Mouse (Mus musculus) frontal cortex, postnatal 36 days (tissue): Measurements from ENCODE around the gene Ndufs1.
"Not testable (repeated sequence)": the region's sequence is repeated elsewhere in the genome, so short reads cannot be mapped to it uniquely, and the experiment has no call there.

Source experiments
- DNase-seq, 2 experiments: peaks; one replicate each; pipeline ENCODE4 v3.0.0; 2022; ENCODE audit warnings: low spot score in 2 of 2

Gene Ndufs1

GRCm38 (mm10) chr1:63182636-63183270 lies 6.1 kb upstream of the Ndufs1 start:
- DNase-seq: peak; percentile 64 to 82

DNA sequence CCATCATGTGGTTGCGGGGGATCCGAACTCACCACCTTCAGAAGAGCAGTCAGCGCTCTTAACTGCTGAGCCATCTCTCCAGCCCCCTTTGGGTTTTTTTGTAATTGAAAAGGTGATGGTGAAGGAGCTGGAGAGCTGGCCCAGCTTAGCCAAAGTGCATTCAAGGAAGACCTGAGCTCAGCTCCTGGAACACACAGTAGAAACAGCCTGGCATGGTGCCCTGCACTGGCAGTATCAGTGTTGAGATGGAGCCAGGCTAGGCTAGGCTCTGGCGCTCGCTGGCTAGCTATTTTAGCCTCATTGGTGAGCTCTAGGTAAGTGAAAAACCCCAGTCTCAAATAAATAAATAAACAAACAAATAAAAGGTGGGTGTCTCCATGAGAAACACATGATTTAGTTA lies 5.6 kb upstream of the Ndufs1 start:
- DNase-seq: peak; percentile 21 to 28

DNA sequence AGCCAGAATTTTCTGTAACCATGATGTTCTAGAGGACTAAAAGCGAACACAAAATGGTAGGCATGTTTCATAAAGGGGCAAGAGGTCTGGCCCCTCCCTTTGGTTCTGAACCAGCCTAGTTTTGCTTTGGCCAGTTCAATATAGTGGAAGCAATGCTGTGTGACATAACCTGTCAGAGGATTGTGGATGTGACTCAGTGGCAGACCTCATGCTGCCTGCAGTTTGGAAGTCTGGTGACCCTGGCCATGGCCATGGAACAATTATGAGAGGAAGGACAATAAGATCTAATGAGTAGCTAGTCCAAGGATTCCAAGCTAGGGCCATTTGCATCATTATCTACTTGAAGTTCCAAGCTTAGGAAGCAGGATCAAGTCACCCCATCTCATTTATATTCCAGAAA lies 4.8 kb upstream of the Ndufs1 start:
- DNase-seq: no peak

- peak; percentile 86 to 94 for DNase-seq
Observed at GRCm38 (mm10) chr1:63181019-63181418, 4.4 kb upstream of the Ndufs1 start.

- not testable (repeated sequence) for DNase-seq
Observed at GRCm38 (mm10) chr1:63180575-63180974, 3.9 kb upstream of the Ndufs1 start.

DNA sequence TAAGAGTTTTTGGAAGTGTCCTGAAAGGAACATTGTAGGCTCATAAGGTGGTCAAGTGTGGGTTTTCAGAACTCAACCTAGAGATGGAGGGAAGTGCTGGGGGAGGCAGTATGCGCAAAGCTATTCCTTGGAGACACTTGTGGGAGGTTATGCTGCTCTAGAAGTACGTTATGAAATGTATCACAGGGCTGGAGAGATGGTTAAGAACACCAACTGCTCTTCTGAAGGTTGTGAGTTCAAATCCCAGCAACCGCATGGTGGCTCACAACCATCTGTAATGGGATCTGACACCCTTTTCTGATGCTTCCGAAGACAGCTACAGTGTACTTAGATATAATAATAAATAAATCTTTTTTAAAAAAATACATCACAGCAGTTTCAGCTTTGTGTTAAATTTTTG lies 3.5 kb upstream of the Ndufs1 start:
- DNase-seq: no peak

DNA sequence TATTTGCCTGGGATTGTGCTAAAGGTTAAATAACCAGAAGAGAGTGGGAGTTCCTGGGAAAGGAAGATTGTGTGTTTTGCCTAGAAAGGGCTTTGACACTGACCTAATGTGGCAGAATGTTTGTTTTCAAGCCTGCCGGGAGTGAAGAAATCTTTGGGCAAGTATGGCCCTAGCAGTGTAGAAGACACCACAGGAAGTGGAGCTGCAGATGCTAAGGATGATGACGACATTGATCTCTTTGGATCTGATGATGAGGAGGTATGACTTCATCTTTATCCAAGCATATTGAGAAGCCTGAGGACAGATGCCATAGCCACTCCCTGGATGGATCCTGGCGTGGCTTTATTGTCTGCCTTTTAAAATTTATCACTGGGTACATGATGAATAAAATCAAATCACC lies 1.7 kb upstream of the Ndufs1 start:
- DNase-seq: no peak

DNA sequence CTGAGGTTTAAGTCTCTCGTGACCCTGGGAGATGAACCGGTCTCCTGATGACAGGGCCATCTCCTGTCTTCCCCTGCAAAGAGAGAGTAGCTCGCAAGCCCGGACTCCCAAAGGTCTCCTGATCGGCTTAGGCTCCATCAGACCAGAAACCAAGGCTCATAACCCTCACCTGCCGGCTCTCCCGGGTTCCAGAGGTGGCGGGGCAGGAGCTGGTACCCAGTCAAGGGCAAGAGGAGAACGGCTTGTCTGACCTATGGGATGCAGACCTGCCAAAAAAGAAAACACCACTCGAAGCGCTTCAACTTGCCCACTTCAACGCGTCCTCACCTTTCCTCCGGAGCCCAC lies 402 bp downstream of the Ndufs1 start:
- DNase-seq: no peak

DNA sequence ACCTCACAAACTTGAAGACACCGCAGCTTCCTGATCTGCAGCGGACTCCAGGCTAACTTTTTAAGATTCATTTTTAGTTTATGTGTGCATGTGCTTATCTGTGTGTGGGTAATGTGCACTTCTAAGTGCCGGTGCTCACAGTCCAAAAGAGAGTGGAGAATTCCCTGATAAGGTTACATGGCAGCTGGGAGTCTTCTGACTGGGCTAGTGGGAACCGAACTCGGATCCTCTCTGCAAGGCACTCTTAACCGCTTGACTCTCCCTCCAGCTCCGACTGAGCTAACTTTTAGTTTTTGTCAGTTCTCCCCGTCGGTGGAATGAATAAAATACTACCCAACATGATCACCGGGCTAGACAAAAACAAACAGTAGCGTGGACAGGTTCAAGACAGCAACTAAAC lies 780 bp downstream of the Ndufs1 start:
- DNase-seq: no peak

DNA sequence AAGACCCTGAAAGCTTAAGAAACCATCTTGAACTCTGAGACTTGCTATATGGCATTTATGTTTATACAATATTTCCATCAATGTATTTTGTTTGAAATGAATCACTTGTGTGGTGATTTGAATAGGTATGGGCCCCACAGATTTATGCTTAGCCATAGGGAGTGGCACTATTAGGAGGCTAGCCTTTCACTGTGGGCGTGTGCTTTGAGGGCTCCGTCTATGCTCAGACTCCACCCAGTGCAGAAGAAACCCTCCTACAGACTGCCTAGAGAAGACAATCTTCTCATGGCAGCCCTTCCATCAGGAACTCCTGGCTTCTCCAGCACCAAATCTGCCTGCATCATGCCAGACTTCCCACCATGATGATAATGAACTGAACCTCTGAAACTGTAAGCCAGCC lies 8.0 kb downstream of the Ndufs1 start:
- DNase-seq: no peak

DNA sequence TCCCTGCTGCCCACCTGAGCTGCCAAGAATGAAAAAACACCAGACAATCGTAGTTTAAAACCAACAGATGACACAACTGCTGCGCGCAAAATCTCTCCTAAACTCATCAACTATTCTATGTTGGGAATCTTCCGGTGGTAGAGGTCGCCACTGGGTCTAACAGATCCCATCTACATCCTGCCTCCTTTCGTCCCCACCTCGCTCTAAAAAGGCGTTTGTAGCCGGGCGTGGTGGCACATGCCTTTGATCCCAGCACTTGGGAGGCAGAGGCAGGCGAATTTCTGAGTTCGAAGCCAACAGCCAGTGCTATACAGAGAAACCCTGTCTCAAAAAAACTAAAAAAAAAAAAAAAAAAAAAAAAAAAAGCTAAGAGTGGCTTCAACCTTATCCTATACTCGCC lies 36.4 kb downstream of the Ndufs1 start:
- DNase-seq: no peak

DNA sequence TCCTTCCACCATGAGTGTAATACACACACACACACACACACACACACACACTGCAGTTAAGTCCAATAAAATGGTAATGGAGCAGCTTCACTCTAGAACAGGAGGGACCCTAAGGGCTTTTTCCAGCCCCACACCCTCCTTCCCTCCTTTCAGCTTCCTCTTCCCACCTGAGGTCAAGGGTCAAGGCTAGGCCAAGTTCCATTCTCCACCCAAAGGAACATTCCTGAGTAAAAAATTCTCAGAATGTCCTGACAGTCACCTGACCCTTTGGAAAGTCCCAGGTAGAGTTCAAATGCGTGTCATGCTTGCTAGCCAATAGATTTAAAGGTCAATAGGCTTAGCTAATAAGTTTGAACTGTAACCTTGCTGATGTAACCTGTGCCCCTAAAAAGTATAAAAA lies 38.0 kb downstream of the Ndufs1 start:
- DNase-seq: not testable (repeated sequence)

DNA sequence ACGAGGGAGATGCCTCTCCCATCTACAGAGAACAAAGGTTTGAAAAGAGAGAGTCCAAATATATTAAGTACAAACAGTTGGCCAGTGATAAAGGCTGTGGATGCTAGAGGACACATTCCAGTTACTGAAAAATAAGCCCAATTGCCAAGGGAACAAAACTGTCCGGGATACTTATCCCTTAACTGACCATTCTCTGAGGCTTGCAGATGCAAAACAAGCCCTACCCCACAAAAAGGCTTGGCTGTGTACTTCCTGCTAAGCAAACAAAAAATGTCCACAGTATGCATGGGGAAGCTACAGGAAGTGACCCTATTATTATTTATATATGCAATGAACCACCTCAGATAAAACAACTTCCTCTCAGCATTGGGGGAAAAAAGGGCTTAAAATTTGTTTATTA lies 38.7 kb downstream of the Ndufs1 start:
- no peak for DNase-seq

- no peak for DNase-seq
Observed at GRCm38 (mm10) chr1:63134530-63134929, 42.1 kb downstream of the Ndufs1 start.

GRCm38 (mm10) chr1:63131766-63132165 lies 44.9 kb downstream of the Ndufs1 start:
- DNase-seq: no peak

- no peak for DNase-seq
Observed at GRCm38 (mm10) chr1:63130883-63131282, 45.8 kb downstream of the Ndufs1 start.

- DNase-seq: no peak
Observed at GRCm38 (mm10) chr1:63129857-63130690, 46.6 kb downstream of the Ndufs1 start.

GRCm38 (mm10) chr1:63129273-63129672 lies 47.4 kb downstream of the Ndufs1 start:
- DNase-seq: no peak

GRCm38 (mm10) chr1:63126206-63126605 lies 50.4 kb downstream of the Ndufs1 start:
- peak in 1 of 2 experiments; percentile 35 for DNase-seq

DNA sequence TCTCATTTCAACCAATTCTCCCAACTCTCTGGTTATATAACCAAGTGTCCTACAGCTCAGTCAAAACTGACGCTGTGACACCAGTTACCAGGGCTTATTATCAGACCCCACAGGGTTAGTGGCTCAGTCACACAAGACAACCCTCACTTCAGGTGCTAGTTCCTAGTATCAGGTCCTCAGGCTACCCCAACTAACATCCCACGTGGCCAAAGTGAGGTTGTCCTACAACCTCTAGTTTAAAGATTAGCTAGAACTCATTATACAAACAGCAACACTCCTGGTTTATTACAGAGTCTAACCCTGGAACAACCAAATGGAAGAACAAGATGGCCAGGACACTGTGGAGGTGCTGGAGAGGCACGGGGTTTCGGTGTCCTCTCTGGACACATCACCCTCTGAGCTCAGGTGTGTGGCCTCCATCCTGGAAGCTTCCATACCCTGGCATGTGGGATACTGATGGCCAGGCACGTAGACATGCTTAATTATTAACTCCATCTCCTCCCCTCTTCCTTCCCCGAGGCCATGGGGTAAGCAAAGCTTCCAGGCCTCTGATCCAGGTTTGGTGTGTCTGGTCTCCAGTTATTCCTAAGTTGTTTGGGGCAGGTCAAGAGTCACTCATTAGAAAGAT lies 52.7 kb downstream of the Ndufs1 start:
- DNase-seq: no peak

DNA sequence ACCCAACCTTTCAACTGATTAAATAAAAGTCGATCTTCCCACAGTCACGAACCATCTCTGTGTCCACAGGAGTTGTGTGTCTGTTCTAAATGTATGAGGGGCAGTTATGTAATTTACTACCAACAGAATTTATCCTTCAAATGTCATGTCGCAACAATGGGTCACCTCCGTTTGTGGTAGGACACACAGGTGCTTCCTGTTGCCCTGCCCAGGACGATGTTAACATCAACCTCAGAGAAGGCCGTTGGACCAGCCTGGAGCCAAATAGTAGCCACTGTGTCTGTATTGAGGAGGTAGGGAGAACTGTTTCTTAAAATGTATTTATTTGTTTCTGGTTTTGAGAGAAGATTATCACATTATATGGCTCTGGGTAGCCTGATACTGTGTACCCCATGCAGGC lies 54.6 kb downstream of the Ndufs1 start:
- no peak for DNase-seq

GRCm38 (mm10) chr1:63120382-63120781 lies 56.3 kb downstream of the Ndufs1 start:
- no peak for DNase-seq

DNA sequence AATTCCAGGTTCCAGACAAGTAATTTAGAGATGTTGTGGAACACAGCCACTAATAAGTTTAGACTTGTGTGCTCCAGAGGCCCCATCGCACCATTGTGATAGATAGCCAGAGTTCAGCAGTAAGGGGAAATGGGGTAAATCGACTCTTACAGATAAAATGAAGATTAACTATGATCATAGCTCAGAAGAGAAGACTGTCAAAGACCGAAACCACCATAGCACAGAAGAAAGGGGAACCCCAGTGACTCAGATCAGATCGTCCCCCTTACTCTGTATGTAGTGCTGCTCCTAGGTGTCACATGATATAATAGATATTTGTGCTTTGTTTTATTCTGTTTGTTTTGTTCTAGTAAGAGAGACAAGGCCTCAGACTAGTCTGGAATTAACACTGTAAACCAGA lies 57.0 kb downstream of the Ndufs1 start:
- no peak for DNase-seq
